Mouse (Mus musculus) heart, embryonic 13.5 days (tissue): Measurements from ENCODE around the gene Phf13. TPM values are rescaled to one million over a fixed set of nuclear protein-coding genes. Genes with fewer than 3 reads are reported as not detected.
A peak's percentile ranks its signal among the peaks of the same experiment; 100 is the strongest.

Source experiments
- ATAC-seq: fragments of 200-750 bp; cut with Nextera tagmentation; 2 replicates; pipeline ENCODE4 v1.8.0; 2017; ENCODE audit warnings: moderate TSS enrichment; ENCODE audit not compliant: insufficient number of reproducible peaks, low FRiP score, low TSS enrichment; ENCODE audit errors: extremely low read depth
- H3K27ac ChIP-seq: fragments of 300-500 bp; sonication (generic); replicated peaks from 2 replicates; pipeline ENCODE4 v1.5.1; 2015; ENCODE audit warnings: moderate library complexity, mild to moderate bottlenecking, inconsistent platforms
- H3K27me3 ChIP-seq: fragments of 300-500 bp; sonication (generic); replicated peaks from 2 replicates; pipeline ENCODE4 v1.6.1; 2015; ENCODE audit warnings: mild to moderate bottlenecking, inconsistent platforms
- H3K36me3 ChIP-seq: fragments of 300-500 bp; sonication (generic); 2 replicates; pipeline ENCODE4 v1.6.1; 2015; ENCODE audit warnings: mild to moderate bottlenecking, inconsistent platforms
- H3K4me1 ChIP-seq: fragments of 300-500 bp; sonication (generic); 2 replicates; pipeline ENCODE4 v1.6.1; 2015; ENCODE audit warnings: inconsistent platforms
- H3K4me2 ChIP-seq: fragments of 300-500 bp; sonication (generic); 2 replicates; pipeline ENCODE4 v1.6.1; 2015; ENCODE audit warnings: inconsistent platforms, mild to moderate bottlenecking, moderate library complexity
- H3K4me3 ChIP-seq: fragments of 300-500 bp; sonication (generic); 2 replicates; pipeline ENCODE4 v1.5.1; 2015; ENCODE audit warnings: moderate library complexity, mild to moderate bottlenecking, inconsistent platforms
- H3K9ac ChIP-seq: fragments of 300-500 bp; sonication (generic); 2 replicates; pipeline ENCODE4 v1.6.1; 2015; ENCODE audit warnings: inconsistent platforms, mild to moderate bottlenecking, moderate library complexity
- H3K9me3 ChIP-seq: fragments of 300-500 bp; sonication (generic); 2 replicates; pipeline ENCODE4 v1.6.1; 2016; ENCODE audit warnings: inconsistent platforms
- WGBS: fragments of 180-500 bp; shearing (Covaris S2); methylation state at CpG from one replicate; pipeline ENCODE4 v1.1.7; 2015; ENCODE audit warnings: mixed read lengths; 5-methylcytosine and 5-hydroxymethylcytosine counted together
- polyA plus RNA-seq: library from polyadenylated mRNA; unstranded; fragments of >200 nt; fragmentation: Nextera tagmentation; extraction: Ambion mirVana; gene quantifications from 2 replicates; pipeline ENCODE4 v1.2.1, GENCODE M21; 2015

The Phf13 gene
- polyA plus RNA-seq, 1 experiment from 2014 or later = 17.8 TPM

DNA sequence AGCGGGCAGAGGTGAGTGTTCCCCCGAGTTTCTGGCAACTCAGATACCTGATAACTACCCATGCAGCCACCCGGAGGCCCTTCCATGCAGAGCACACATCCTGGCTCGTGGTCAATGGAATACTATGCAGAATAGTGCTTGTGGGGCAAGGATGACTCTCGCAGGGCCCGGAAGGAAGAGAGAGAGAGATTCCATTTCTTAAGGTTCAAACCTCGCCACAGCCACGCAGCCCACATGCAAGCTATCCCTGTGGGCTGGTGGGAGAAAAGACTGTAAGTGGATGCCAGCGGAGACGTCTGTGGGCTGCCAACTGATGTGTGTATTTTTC lies 8.1 kb downstream of the Phf13 start:
- peak overlapping the region; percentile 85 for H3K4me2 ChIP-seq
- peak overlapping the region; percentile 93 for H3K9ac ChIP-seq
- peaks cover 58% of the 10 kb centered on the region for H3K36me3 ChIP-seq
- no peaks in the 10 kb centered on the region for H3K27me3 ChIP-seq
- H3K4me3 ChIP-seq = peak overlapping the region; percentile 79
- peaks cover 51% of the 10 kb centered on the region for H3K4me1 ChIP-seq
- peak overlapping the region; percentile 82 for H3K27ac ChIP-seq
- H3K9me3 ChIP-seq = no peaks in the 10 kb centered on the region
- ATAC-seq = no peak
- WGBS = 22% methylated on average over 10 of the region's 10 CpGs

DNA sequence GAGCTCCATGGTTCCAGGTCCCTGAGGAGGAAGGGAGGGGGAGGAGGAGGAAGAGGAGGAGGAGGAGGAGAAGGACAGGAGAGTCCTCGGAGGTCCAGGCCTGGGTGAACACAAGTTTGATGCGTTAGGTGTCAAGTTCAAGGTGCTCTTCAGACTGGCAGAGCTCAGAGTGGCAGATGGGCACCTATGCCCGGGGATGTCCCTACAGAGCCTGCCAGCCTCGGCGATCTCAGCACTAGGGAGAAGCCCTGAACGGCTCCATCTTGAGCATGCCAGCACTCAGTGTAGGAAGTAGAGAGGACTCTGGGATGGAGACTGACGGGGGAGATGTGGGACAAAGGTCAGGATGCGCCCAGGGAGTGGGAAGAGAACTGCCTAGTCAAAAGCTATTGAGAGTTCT lies 9.4 kb downstream of the Phf13 start:
- H3K27ac ChIP-seq = no peak overlapping the region
- no peak for ATAC-seq
- peaks cover 57% of the 10 kb centered on the region for H3K36me3 ChIP-seq
- WGBS = 62% methylated on average over 8 of the region's 8 CpGs
- no peak overlapping the region for H3K4me2 ChIP-seq
- H3K4me3 ChIP-seq = no peak overlapping the region
- no peaks in the 10 kb centered on the region for H3K27me3 ChIP-seq
- H3K9ac ChIP-seq = peak overlapping the region; percentile 52; the same call in 1 of the 2 replicates
- no peaks in the 10 kb centered on the region for H3K9me3 ChIP-seq
- H3K4me1 ChIP-seq = peaks cover 49% of the 10 kb centered on the region

DNA sequence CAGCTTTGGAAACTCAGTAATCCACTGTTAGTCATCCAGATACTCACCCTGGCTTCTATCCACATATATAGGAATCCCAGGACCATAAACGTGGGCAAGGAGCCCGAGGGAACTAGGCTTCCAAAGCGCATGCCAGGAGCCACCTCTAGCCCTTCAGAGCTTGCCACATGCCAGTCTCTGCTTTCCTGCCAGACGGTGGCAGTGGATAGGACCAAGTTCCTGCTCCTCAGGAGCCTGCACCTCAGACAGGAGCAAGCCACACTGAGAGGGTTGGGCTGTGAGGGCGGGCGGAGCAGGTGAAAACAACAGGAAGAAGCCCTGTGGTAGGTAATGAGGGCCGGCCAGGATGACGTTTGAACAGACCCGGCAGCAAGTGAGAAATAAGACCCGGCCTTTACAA lies 10.2 kb downstream of the Phf13 start:
- H3K4me2 ChIP-seq = no peak overlapping the region
- H3K9me3 ChIP-seq = no peaks in the 10 kb centered on the region
- H3K4me3 ChIP-seq = no peak overlapping the region
- no peak for ATAC-seq
- H3K9ac ChIP-seq = peak overlapping the region; percentile 52; the same call in 1 of the 2 replicates
- peaks cover 52% of the 10 kb centered on the region for H3K4me1 ChIP-seq
- no peaks in the 10 kb centered on the region for H3K27me3 ChIP-seq
- no peak overlapping the region for H3K27ac ChIP-seq
- 39% methylated on average over 10 of the region's 10 CpGs for WGBS
- peaks cover 53% of the 10 kb centered on the region for H3K36me3 ChIP-seq

DNA sequence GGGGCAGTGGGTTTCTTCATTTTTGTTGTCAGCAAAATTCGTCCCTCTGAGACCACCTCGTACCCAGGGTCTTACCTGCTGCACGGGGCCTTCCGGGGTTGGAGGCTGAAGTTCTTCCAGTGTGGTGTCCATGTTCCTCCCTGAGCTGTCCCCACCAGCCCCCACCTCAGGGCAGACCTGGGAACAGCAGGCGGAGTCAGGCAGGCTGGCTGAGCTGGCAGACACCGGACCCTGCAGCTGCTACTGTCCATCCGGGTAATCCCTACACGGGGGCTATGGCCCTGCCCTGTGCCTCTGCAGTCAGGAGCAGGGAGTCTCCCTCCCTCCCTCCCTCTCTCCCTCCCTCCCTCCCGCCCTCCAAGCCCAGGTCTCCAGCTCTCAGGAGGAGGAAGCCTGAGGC lies 12.5 kb downstream of the Phf13 start:
- 29% methylated on average over 8 of the region's 9 CpGs for WGBS
- H3K4me2 ChIP-seq = peak overlapping the region; percentile 37
- 0 out of 2 replicates have a peak, but pooled peaks have one; percentile 10 for ATAC-seq
- peaks cover 62% of the 10 kb centered on the region for H3K36me3 ChIP-seq
- H3K27ac ChIP-seq = 0 out of 2 replicates have a peak overlapping the region, but pooled peaks have one; percentile 24
- peaks cover 46% of the 10 kb centered on the region for H3K4me1 ChIP-seq
- H3K9ac ChIP-seq = peak overlapping the region; percentile 65
- no peaks in the 10 kb centered on the region for H3K27me3 ChIP-seq
- no peaks in the 10 kb centered on the region for H3K9me3 ChIP-seq
- peak overlapping the region; percentile 16 for H3K4me3 ChIP-seq

DNA sequence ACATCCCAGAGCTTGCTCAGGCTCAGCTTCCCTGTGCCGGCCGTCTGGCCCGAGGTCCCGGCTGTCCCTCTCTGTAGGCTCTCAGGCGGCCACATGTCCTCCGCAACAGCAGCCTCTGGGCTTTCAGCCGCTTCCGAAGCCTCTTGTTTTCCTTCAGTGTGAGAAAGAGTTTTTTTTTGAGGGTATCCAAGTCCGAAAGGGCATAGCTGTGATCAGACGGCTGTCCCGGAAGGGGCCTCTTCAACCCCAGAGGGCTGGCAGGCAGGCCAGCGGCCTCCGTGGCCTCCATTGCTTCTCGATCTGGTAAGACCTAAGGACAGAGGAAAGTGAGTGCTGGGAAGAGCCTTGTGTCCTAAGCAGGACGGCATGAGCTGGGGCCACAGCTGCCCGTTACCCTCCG lies 13.0 kb downstream of the Phf13 start:
- Histone ChIP-seq H3K4me1 (peaks cover 43% of the 10 kb centered on the region), H3K9me3 (no peaks in the 10 kb centered on the region), H3K36me3 (peaks cover 66% of the 10 kb centered on the region), H3K9ac (peak overlapping the region; percentile 65), H3K4me2 (peak overlapping the region; percentile 37), H3K27me3 (no peaks in the 10 kb centered on the region), H3K4me3 (peak overlapping the region; percentile 16), H3K27ac (0 out of 2 replicates have a peak overlapping the region, but pooled peaks have one; percentile 12)
- ATAC-seq = no peak
- 51% methylated on average over 17 of the region's 17 CpGs for WGBS

DNA sequence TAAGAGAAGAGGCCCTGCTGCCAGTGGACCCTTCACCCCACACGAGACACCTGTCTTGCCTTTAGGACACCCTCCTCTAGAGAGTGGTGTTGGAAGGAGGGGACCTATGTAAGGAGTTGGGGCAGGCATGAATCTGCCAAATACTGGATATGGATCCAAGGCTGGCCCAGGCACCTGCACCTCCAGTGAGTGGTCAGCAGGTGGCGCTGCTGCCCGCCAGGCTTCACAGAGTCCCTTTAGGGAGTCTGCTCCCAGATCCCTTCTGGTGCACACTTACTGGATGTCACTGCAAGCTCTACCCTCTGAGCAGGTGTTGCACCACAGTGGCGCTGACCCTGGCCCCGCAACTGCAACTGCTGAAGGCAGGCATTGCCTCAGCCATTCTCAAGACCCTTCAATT lies 14.7 kb downstream of the Phf13 start:
- H3K36me3 ChIP-seq = peaks cover 75% of the 10 kb centered on the region
- ATAC-seq = peak; percentile 15; the same call in 1 of the 2 replicates

DNA sequence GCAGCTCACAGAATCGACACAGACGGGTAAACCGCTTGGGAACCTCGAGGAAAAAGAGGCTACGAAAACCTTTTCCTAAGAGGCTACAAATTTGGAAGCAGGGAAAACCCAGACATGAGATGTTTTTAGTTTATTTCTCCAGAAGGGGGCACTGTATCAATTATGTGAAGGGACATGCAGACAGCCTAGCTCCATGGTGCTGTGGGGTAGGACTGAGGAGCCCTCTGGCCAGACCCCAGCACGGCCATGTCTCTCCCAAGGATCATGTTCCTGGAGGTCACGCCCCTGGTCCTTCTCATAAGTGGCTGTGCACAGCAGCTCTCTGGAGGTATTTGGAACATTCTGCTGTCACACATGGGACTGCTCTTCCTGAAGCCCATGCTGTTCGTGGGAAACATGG lies 15.4 kb downstream of the Phf13 start:
- H3K4me2 ChIP-seq = no peak overlapping the region
- peaks cover 20% of the 10 kb centered on the region for H3K4me1 ChIP-seq
- H3K36me3 ChIP-seq = peaks cover 79% of the 10 kb centered on the region
- ATAC-seq = no peak
- no peak overlapping the region for H3K9ac ChIP-seq
- H3K27ac ChIP-seq = no peak overlapping the region
- no peaks in the 10 kb centered on the region for H3K9me3 ChIP-seq
- H3K27me3 ChIP-seq = no peaks in the 10 kb centered on the region
- no peak overlapping the region for H3K4me3 ChIP-seq
- 72% methylated on average over 8 of the region's 8 CpGs for WGBS

More for the DNA sequence above, 14.7 kb downstream of the Phf13 start:
- H3K4me3 ChIP-seq = no peak overlapping the region
- WGBS = 15% methylated on average over 5 of the region's 5 CpGs
- peaks cover 27% of the 10 kb centered on the region for H3K4me1 ChIP-seq
- no peaks in the 10 kb centered on the region for H3K9me3 ChIP-seq
- no peak overlapping the region for H3K9ac ChIP-seq
- no peak overlapping the region for H3K27ac ChIP-seq
- H3K27me3 ChIP-seq = no peaks in the 10 kb centered on the region
- no peak overlapping the region for H3K4me2 ChIP-seq

DNA sequence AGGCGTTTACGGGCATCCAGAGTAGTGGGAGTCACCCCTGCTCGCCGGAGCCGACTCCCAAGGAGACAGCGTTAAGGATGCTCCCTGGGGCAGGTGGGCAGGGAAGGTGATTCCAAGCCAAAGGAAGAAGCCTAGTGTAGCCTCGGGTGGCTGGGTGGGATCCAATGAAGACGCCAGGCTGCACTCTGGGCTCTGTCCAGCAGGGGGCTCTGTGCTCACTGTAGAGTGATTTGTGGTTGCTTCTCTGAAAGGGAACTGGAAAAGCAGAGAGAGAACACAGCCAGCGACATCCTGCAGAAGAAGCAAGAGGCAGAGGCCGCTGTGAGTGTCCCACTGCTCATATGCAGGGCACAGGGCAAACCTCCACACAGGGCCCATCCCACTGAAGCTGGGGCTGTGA lies 18.3 kb downstream of the Phf13 start:
- ATAC-seq = no peak
- Histone ChIP-seq H3K4me2 (no peak overlapping the region), H3K36me3 (peaks cover 86% of the 10 kb centered on the region)

DNA sequence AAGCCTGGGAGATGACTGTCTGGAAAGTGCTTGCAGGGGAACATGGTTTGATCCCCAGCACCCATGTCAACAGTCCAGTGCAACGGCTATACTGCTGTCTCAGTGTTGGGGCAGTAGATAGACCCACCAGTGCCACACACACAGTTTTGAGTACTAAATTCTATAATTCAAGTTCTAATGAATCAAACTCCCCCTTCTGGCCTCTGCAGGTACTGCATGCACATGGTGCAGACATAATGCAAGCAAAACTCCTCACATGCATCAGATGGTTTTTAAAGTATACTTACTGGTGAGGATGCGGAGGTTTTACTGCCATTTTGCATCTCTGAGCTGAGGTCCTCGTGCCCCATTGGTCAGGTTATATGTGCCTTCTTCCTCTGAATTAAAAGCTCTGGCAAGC lies 20.6 kb downstream of the Phf13 start:
- Histone ChIP-seq H3K36me3 (peaks cover 87% of the 10 kb centered on the region), H3K9me3 (peaks cover 3% of the 10 kb centered on the region; the same call in 1 of the 2 replicates), H3K4me3 (no peak overlapping the region), H3K4me1 (peaks cover 6% of the 10 kb centered on the region), H3K27me3 (no peaks in the 10 kb centered on the region), H3K27ac (no peak overlapping the region), H3K9ac (no peak overlapping the region), H3K4me2 (no peak overlapping the region)
- 86% methylated on average over 3 of the region's 3 CpGs for WGBS
- no peak for ATAC-seq

More for the DNA sequence above, 18.3 kb downstream of the Phf13 start:
- H3K27ac ChIP-seq = no peak overlapping the region
- H3K9ac ChIP-seq = no peak overlapping the region
- H3K9me3 ChIP-seq = peaks cover 3% of the 10 kb centered on the region; the same call in 1 of the 2 replicates
- no peaks in the 10 kb centered on the region for H3K27me3 ChIP-seq
- H3K4me3 ChIP-seq = no peak overlapping the region
- H3K4me1 ChIP-seq = peaks cover 5% of the 10 kb centered on the region
- 38% methylated on average over 10 of the region's 10 CpGs for WGBS

DNA sequence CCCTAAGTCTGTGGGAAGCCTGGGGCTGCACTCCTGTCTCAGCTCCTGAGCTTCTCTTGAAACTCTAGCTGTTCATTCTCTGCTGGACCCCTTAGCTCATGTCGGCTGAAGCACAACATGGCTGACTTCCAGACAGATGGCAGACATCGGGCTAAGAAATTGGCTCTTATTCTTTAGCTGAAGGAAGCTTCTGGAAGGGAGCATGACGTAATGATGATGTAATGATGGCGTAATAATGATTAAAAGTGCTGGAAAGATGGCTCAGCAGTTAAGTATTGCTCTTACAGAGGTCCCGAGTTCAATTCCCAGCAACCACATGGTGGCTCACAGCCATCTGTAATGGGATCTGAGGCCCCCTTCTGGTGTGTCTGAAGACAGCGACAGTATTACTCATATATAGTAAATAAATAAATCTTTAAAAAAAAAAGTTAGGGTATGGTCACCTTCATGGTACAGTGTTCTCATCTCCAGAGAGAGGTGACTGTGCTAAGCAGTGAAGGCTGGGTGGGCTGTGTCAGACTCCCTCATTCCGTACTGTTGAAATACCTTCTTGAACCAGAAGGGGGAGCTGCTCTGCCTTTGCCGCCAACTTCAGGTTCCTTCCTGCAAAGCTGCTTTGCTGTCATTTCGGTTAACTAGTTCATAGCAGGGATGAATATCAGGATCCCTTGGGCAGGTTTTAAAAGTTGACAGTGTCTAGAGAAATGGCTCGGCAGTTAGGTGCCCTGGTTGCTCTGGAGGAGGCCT lies 23.7 kb downstream of the Phf13 start:
- no peak for ATAC-seq
- Histone ChIP-seq H3K27ac (no peak overlapping the region), H3K9me3 (peaks cover 3% of the 10 kb centered on the region; the same call in 1 of the 2 replicates), H3K4me2 (no peak overlapping the region), H3K4me3 (no peak overlapping the region), H3K4me1 (peaks cover 7% of the 10 kb centered on the region), H3K9ac (no peak overlapping the region), H3K27me3 (no peaks in the 10 kb centered on the region), H3K36me3 (peaks cover 89% of the 10 kb centered on the region)
- WGBS = 68% methylated on average over 10 of the region's 10 CpGs

DNA sequence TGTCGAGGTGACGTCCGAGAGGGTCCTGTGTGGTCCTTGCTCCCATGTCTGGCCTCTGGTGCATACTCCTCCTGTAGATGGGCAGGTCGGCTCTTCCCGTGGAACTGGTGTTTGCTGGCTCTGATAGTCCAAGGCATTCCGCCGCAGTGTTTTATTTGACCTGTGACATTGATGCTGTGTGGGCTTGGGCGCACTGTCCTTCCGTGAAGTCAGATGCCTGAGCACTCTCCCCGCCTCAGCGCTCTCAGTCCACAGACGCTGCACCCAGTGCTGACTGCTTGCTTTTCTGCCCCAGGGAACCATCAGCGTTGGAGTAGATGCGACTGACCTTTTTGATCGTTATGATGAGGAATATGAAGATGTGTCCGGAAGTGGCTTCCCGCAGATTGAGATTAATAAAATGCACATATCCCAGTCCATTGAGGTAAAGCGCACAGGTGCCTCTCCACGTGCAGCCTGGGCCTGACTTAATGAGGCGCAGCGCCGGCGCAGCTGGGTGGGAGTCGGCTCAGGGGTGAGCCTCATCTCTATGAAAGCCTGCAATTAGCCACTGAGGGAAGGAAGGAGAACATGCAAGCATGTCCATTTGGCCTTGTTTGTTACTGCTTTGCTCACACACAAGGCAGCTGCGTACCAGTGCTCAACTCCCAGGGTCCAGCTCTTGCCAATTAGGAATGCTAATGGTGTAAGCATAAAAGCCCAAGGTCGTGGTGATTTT lies 27.7 kb downstream of the Phf13 start:
- Histone ChIP-seq H3K4me3 (no peak overlapping the region), H3K36me3 (peaks cover 81% of the 10 kb centered on the region)
- 89% methylated on average over 26 of the region's 26 CpGs for WGBS

More for the DNA sequence above, 27.7 kb downstream of the Phf13 start:
- Histone ChIP-seq H3K4me2 (no peak overlapping the region), H3K27me3 (no peaks in the 10 kb centered on the region), H3K9me3 (no peaks in the 10 kb centered on the region), H3K27ac (no peak overlapping the region), H3K9ac (no peak overlapping the region), H3K4me1 (peaks cover 7% of the 10 kb centered on the region)
- no peak for ATAC-seq
